Mouse (Mus musculus): ENCODE data around the gene Cd300e.

DNA sequence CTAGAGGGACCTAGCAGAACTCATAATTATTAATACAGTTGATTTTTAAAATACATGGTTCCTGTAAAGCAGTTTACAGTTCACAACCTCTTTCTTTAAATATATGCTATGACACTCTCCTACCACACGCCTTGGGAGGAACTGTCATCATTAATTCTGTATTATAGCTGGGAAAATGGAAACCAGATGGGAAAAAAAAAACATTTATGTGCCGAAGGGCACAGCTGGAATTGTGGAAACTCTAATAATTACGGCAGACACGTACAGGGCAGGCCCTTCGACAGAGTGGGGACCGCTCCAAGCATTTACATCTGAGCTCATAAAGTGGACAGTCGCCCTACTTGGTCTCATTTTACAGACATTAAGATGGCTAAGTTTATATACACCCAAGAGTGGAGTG lies 38.8 kb upstream of the Cd300e start:
- TF ChIP-seq USF1 (IDR thresholded peaks at IDR 0.05; ENCODE audit: low read depth, low read length) (no peak), ZC3H11A (IDR thresholded peaks at IDR 0.05; ENCODE audit: low read depth, low read length) (no peak), CTCF (IDR thresholded peaks at IDR 0.05 in 2 of 3, conservative IDR thresholded peaks at IDR 0.05 in 1 of 3; ENCODE audit: control insufficient read depth in 1 of 3, insufficient read depth in 1 of 3, low read depth in 2 of 3, low read length in 3 of 3, poor library complexity in 1 of 3, severe bottlenecking in 1 of 3) (no peak), E2F4 (IDR thresholded peaks at IDR 0.05; ENCODE audit: borderline replicate concordance, low read depth, low read length) (no peak), BHLHE40 (IDR thresholded peaks at IDR 0.05; ENCODE audit: borderline replicate concordance, low read depth, low read length) (no peak), ZKSCAN1 (IDR thresholded peaks at IDR 0.05; ENCODE audit: low read depth, low read length) (no peak), HCFC1 (IDR thresholded peaks at IDR 0.05; ENCODE audit: low read depth, low read length) (no peak), SIN3A (IDR thresholded peaks at IDR 0.05; ENCODE audit: low read length) (no peak), POLR2A (IDR thresholded peaks at IDR 0.05; ENCODE audit: control insufficient read depth in 1 of 2, insufficient read depth in 1 of 2, low read depth in 1 of 2, low read length in 2 of 2, poor library complexity in 1 of 2) (no peak), ETS1 (IDR thresholded peaks at IDR 0.05; ENCODE audit: low read depth, low read length) (no peak), MXI1 (IDR thresholded peaks at IDR 0.05; ENCODE audit: low read depth, low read length) (no peak)

Data from MEL (cell line).